ENCODE assay signal across 8 mouse cellular contexts in genomic region chr2:118763469-118763868, GRCm38 (mm10). TPM values are rescaled to one million over a fixed set of nuclear protein-coding genes. Genes with fewer than 3 reads are reported as not detected.
A peak's percentile ranks its signal among the peaks of the same experiment; 100 is the strongest.
DNase-seq lines count a peak whose midpoint lies in the region; ATAC-seq and TF ChIP-seq lines count a peak whose summit lies in the region.
"Had no signal": no experiment of that assay in that cellular context is flagged by ENCODE, and none has a peak within 500 bp of the region (broad histone marks: within the 10 kb centered on the region; RNA-seq: fewer than 3 reads in every experiment).

No protein-coding gene starts in this region.

- no peak overlapping the region for H3K4me3 ChIP-seq in forebrain, embryonic 16.5 days (replicated peaks; ENCODE audit: low read length)
- no peak overlapping the region for H3K4me3 ChIP-seq in intestine, postnatal 0 days (ENCODE audit: low read depth, low read length)
- no peak overlapping the region for H3K4me3 ChIP-seq in lung, postnatal 0 days (ENCODE audit: low read depth, low read length)

- H3K4me2 ChIP-seq in forebrain, embryonic 16.5 days (ENCODE audit: low read length): no peak overlapping the region
- H3K4me2 ChIP-seq in intestine, postnatal 0 days (replicated peaks; ENCODE audit: low read depth): no peak overlapping the region
- no peak overlapping the region for H3K4me2 ChIP-seq in lung, postnatal 0 days (replicated peaks; ENCODE audit: low read depth, low read length)

- peaks cover 42% of the 10 kb centered on the region for H3K4me1 ChIP-seq in forebrain, embryonic 16.5 days (replicated peaks; ENCODE audit: control insufficient read depth, insufficient read depth, low read length)
- peaks cover 23% of the 10 kb centered on the region; the same call in 1 of the 2 replicates for H3K4me1 ChIP-seq in intestine, postnatal 0 days (replicated peaks; ENCODE audit: control insufficient read depth, insufficient read depth, low read length)
- H3K4me1 ChIP-seq in lung, postnatal 0 days (ENCODE audit: insufficient read depth, low read depth, low read length): peaks cover 34% of the 10 kb centered on the region

- peak; percentile 92 for TF ChIP-seq EP300 in lung, postnatal 0 days (IDR thresholded peaks at IDR 0.05)

- no peaks in the 10 kb centered on the region for H3K36me3 ChIP-seq in forebrain, embryonic 16.5 days (ENCODE audit: control insufficient read depth, insufficient read depth)
- no peaks in the 10 kb centered on the region for H3K36me3 ChIP-seq in intestine, postnatal 0 days (ENCODE audit: control insufficient read depth, insufficient read depth)
- no peaks in the 10 kb centered on the region for H3K36me3 ChIP-seq in lung, postnatal 0 days (ENCODE audit: insufficient read depth, low read length)

- no peak overlapping the region for H3K9ac ChIP-seq in forebrain, embryonic 16.5 days (replicated peaks; ENCODE audit: low read depth, low read length)
- no peak overlapping the region for H3K9ac ChIP-seq in intestine, postnatal 0 days (ENCODE audit: low read depth, low read length)
- H3K9ac ChIP-seq in lung, postnatal 0 days (replicated peaks; ENCODE audit: low read depth): no peak overlapping the region

- DNase-seq in right cerebral cortex, adult 2 months (ENCODE audit: low spot score in 2 of 2): peak; percentile 69 to 74
- DNase-seq in right cerebral cortex, postnatal 4 days: no peak
- DNase-seq in lung, postnatal 0 days (ENCODE audit: low spot score): peak; percentile 83
- no peak for DNase-seq in thymus, postnatal 0 days (ENCODE audit: low spot score)
- no peak for DNase-seq in spleen, postnatal 36 days (ENCODE audit: low spot score in 2 of 2)

- H3K27ac ChIP-seq in forebrain, embryonic 16.5 days (ENCODE audit: low read length): peak overlapping the region; percentile 97; the same call in 1 of the 2 replicates
- peak overlapping the region; percentile 70; the same call in 1 of the 2 replicates for H3K27ac ChIP-seq in intestine, postnatal 0 days (ENCODE audit: low read depth, low read length)
- peak overlapping the region; percentile 98 for H3K27ac ChIP-seq in lung, postnatal 0 days (ENCODE audit: low read length)
- H3K27ac ChIP-seq: macrophage had no signal

- ATAC-seq in forebrain, embryonic 16.5 days: no peak
- no peak for ATAC-seq in intestine, postnatal 0 days
- ATAC-seq in lung, postnatal 0 days: peak; percentile 53

- H3K9me3 ChIP-seq in forebrain, embryonic 16.5 days (ENCODE audit: control insufficient read depth, low read length): no peaks in the 10 kb centered on the region
- H3K9me3 ChIP-seq in intestine, postnatal 0 days (ENCODE audit: control insufficient read depth): no peaks in the 10 kb centered on the region
- H3K9me3 ChIP-seq in lung, postnatal 0 days (ENCODE audit: low read length): no peaks in the 10 kb centered on the region

- H3K27me3 ChIP-seq in forebrain, embryonic 16.5 days (replicated peaks; ENCODE audit: control insufficient read depth, insufficient read depth, low read length): no peaks in the 10 kb centered on the region
- H3K27me3 ChIP-seq in intestine, postnatal 0 days (replicated peaks; ENCODE audit: control insufficient read depth, insufficient read depth, low read length): no peaks in the 10 kb centered on the region
- H3K27me3 ChIP-seq in lung, postnatal 0 days (replicated peaks; ENCODE audit: insufficient read depth, low read length): no peaks in the 10 kb centered on the region

- 46% methylated on average over 7 of the region's 7 CpGs for WGBS in forebrain, embryonic 16.5 days
- 66% methylated on average over 7 of the region's 7 CpGs for WGBS in intestine, postnatal 0 days
- WGBS in lung, postnatal 0 days: 50% methylated on average over 6 of the region's 7 CpGs

- TF ChIP-seq CTCF in intestine, postnatal 0 days (IDR thresholded peaks at IDR 0.05; ENCODE audit: low read depth): no peak
- no peak for TF ChIP-seq CTCF in lung, postnatal 0 days (IDR thresholded peaks at IDR 0.05)

RNA-seq across cellular contexts. Expression of gene Ccdc9b, which starts 1.0 kb away (rescaled TPM):
- polyA plus RNA-seq in forebrain, embryonic 16.5 days (2015; fragmentation: Nextera tagmentation; extraction: Ambion mirVana): 1.3 and 1.6 TPM in 2 replicates
- 0.77 and 1.2 TPM in 2 replicates for polyA plus RNA-seq in intestine, postnatal 0 days (2015; fragmentation: Nextera tagmentation; extraction: Ambion mirVana)
- polyA plus RNA-seq in lung, postnatal 0 days (2015; fragmentation: Nextera tagmentation; extraction: Ambion mirVana): 4.3 and 4.7 TPM in 2 replicates
- polyA plus RNA-seq in thymus, postnatal 0 days (2015; fragmentation: Nextera tagmentation; extraction: Ambion mirVana): 0.27 and 0.28 TPM in 2 replicates

RNA-seq across cellular contexts. Expression of gene Phgr1, which starts 9.1 kb away (rescaled TPM):
- not detected in 2 replicates for polyA plus RNA-seq in forebrain, embryonic 16.5 days (2015; fragmentation: Nextera tagmentation; extraction: Ambion mirVana)
- 66.7 and 88.7 TPM in 2 replicates for polyA plus RNA-seq in intestine, postnatal 0 days (2015; fragmentation: Nextera tagmentation; extraction: Ambion mirVana)
- polyA plus RNA-seq in lung, postnatal 0 days (2015; fragmentation: Nextera tagmentation; extraction: Ambion mirVana): 11.9 and 13.6 TPM in 2 replicates
- 0.92 and 1.5 TPM in 2 replicates for polyA plus RNA-seq in thymus, postnatal 0 days (2015; fragmentation: Nextera tagmentation; extraction: Ambion mirVana)
- polyA plus RNA-seq: macrophage had no signal

RNA-seq across cellular contexts. Expression of gene Disp2, which starts 16.1 kb away (rescaled TPM):
- 27.3 and 36.9 TPM in 2 replicates for polyA plus RNA-seq in forebrain, embryonic 16.5 days (2015; fragmentation: Nextera tagmentation; extraction: Ambion mirVana)
- 2.5 and 3.1 TPM in 2 replicates for polyA plus RNA-seq in intestine, postnatal 0 days (2015; fragmentation: Nextera tagmentation; extraction: Ambion mirVana)
- polyA plus RNA-seq in lung, postnatal 0 days (2015; fragmentation: Nextera tagmentation; extraction: Ambion mirVana): 0.95 and 1.1 TPM in 2 replicates
- 0.07 and 0.09 TPM in 2 replicates for polyA plus RNA-seq in thymus, postnatal 0 days (2015; fragmentation: Nextera tagmentation; extraction: Ambion mirVana)
- polyA plus RNA-seq: macrophage had no signal

RNA-seq across cellular contexts. Expression of gene Inafm2, which starts 17.9 kb away (rescaled TPM):
- polyA plus RNA-seq in forebrain, embryonic 16.5 days (2015; fragmentation: Nextera tagmentation; extraction: Ambion mirVana): 24.4 and 27.0 TPM in 2 replicates
- 24.7 and 26.2 TPM in 2 replicates for polyA plus RNA-seq in intestine, postnatal 0 days (2015; fragmentation: Nextera tagmentation; extraction: Ambion mirVana)
- 34.5 and 35.9 TPM in 2 replicates for polyA plus RNA-seq in lung, postnatal 0 days (2015; fragmentation: Nextera tagmentation; extraction: Ambion mirVana)
- polyA plus RNA-seq in thymus, postnatal 0 days (2015; fragmentation: Nextera tagmentation; extraction: Ambion mirVana): 22.3 and 26.4 TPM in 2 replicates

RNA-seq across cellular contexts. Expression of gene Plcb2, which starts 35.2 kb away (rescaled TPM):
- polyA plus RNA-seq in forebrain, embryonic 16.5 days (2015; fragmentation: Nextera tagmentation; extraction: Ambion mirVana): 0.63 and 1.2 TPM in 2 replicates
- polyA plus RNA-seq in intestine, postnatal 0 days (2015; fragmentation: Nextera tagmentation; extraction: Ambion mirVana): 0.59 and 0.76 TPM in 2 replicates
- 1.6 TPM in 2 replicates for polyA plus RNA-seq in lung, postnatal 0 days (2015; fragmentation: Nextera tagmentation; extraction: Ambion mirVana)
- 10.1 and 11.8 TPM in 2 replicates for polyA plus RNA-seq in thymus, postnatal 0 days (2015; fragmentation: Nextera tagmentation; extraction: Ambion mirVana)

Comparison
In these comparisons a context has a peak if more than half of its experiments do, and no peak if none do; other contexts are left out.
1. DNase-seq: peak in right cerebral cortex, adult 2 months (2 of 2) and lung, postnatal 0 days (single experiment); none in right cerebral cortex, postnatal 4 days (single experiment), thymus, postnatal 0 days (single experiment) and spleen, postnatal 36 days (0 of 2).
2. Peak in every context shown above with its lines, with median percentiles within 50 percentile points of each other: H3K27ac ChIP-seq.